Mouse (Mus musculus) stomach, embryonic 14.5 days (tissue): Measurements from ENCODE around the gene Skap1. TPM values are rescaled to one million over a fixed set of nuclear protein-coding genes. Genes with fewer than 3 reads are reported as not detected.

Source experiments
- ATAC-seq: fragments of 200-750 bp; cut with Nextera tagmentation; 2 replicates; pipeline ENCODE4 v1.8.0; 2017; ENCODE audit warnings: low read depth, moderate TSS enrichment; ENCODE audit not compliant: insufficient number of reproducible peaks, insufficient read depth, low FRiP score
- H3K27ac ChIP-seq: fragments of 300-500 bp; sonication (generic); 2 replicates; pipeline ENCODE4 v1.5.1; 2014; ENCODE audit warnings: mild to moderate bottlenecking, low read length, moderate library complexity, mixed read lengths
- H3K27me3 ChIP-seq: fragments of 300-500 bp; sonication (generic); 2 replicates; pipeline ENCODE4 v1.6.1; 2014; ENCODE audit warnings: low read length, control low read depth, mixed read lengths; ENCODE audit not compliant: control insufficient read depth, insufficient read depth
- H3K36me3 ChIP-seq: fragments of 300-500 bp; sonication (generic); 2 replicates; pipeline ENCODE4 v1.6.1; 2014; ENCODE audit warnings: mild to moderate bottlenecking, control low read depth, low read length, moderate library complexity, mixed read lengths; ENCODE audit not compliant: control insufficient read depth, insufficient read depth
- H3K4me1 ChIP-seq: fragments of 300-500 bp; sonication (generic); 2 replicates; pipeline ENCODE4 v1.6.1; 2014; ENCODE audit warnings: low read length, control low read depth, mixed read lengths; ENCODE audit not compliant: control insufficient read depth, insufficient read depth
- H3K4me2 ChIP-seq: fragments of 300-500 bp; sonication (generic); replicated peaks from 2 replicates; pipeline ENCODE4 v1.6.1; 2014; ENCODE audit warnings: low read depth, low read length, control low read depth
- H3K4me3 ChIP-seq: fragments of 300-500 bp; sonication (generic); 2 replicates; pipeline ENCODE4 v1.5.1; 2014; ENCODE audit warnings: low read depth, low read length, control low read depth
- H3K9ac ChIP-seq: fragments of 300-500 bp; sonication (generic); replicated peaks from 2 replicates; pipeline ENCODE4 v1.6.1; 2014; ENCODE audit warnings: low read depth, mild to moderate bottlenecking, control low read depth, low read length, moderate library complexity, mixed read lengths
- H3K9me3 ChIP-seq: fragments of 300-500 bp; sonication (generic); 2 replicates; pipeline ENCODE4 v1.6.1; 2016; ENCODE audit warnings: low read depth, low read length, control low read depth; ENCODE audit not compliant: control insufficient read depth
- WGBS: fragments of 180-500 bp; shearing (Covaris S2); extraction: QIAGEN DNeasy Blood & Tissue Kit; methylation state at CpG from one replicate; pipeline ENCODE4 v1.1.7; 2014; 5-methylcytosine and 5-hydroxymethylcytosine counted together
- polyA plus RNA-seq: library from polyadenylated mRNA; unstranded; fragments of >200 nt; fragmentation: Nextera tagmentation; extraction: Ambion mirVana; gene quantifications from 2 replicates; pipeline ENCODE4 v1.2.1, GENCODE M21; 2014

The Skap1 gene
- polyA plus RNA-seq, 1 experiment from 2014 or later = 0.82 TPM

DNA sequence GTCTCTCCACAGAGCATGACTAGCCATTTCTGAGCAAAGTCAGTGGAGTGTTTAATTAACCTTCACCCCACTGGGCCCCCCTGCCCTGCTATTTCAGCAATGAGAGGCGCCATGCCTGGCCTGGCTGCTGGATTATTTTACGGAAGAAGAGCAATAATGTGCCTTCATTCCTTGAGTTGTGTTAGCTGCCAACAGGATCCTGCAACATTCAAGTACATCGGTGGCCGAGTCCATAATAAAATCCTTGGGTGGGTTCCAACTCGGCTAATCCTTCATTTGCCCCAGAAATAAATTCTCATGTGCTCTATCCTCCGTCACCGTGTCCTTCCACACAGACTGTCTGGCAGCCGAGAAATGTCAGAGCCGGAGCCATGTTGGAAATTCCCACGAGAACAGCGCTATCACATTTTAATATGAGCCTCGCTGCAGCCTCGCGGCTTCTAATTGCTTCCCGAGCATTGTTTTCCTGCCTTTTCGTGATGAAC is 61.8 kb downstream of the Skap1 start:
- H3K4me3 ChIP-seq = no peak overlapping the region
- no peaks in the 10 kb centered on the region for H3K9me3 ChIP-seq
- peak overlapping the region; percentile 23; the same call in 1 of the 2 replicates for H3K27ac ChIP-seq
- H3K9ac ChIP-seq = no peak overlapping the region
- no peak for ATAC-seq
- no peaks in the 10 kb centered on the region for H3K27me3 ChIP-seq
- H3K4me2 ChIP-seq = peak overlapping the region; percentile 20; the same call in 1 of the 2 replicates
- WGBS = 67% methylated on average over 16 of the region's 16 CpGs
- H3K36me3 ChIP-seq = no peaks in the 10 kb centered on the region
- H3K4me1 ChIP-seq = no peaks in the 10 kb centered on the region

- Histone ChIP-seq H3K4me2 (peak overlapping the region; percentile 8; the same call in 1 of the 2 replicates), H3K9me3 (no peaks in the 10 kb centered on the region), H3K27ac (peak overlapping the region; percentile 28; the same call in 1 of the 2 replicates), H3K36me3 (no peaks in the 10 kb centered on the region), H3K9ac (no peak overlapping the region), H3K27me3 (no peaks in the 10 kb centered on the region), H3K4me3 (no peak overlapping the region), H3K4me1 (no peaks in the 10 kb centered on the region)
- ATAC-seq = peak; percentile 61; the same call in 1 of the 2 replicates
- WGBS = 30% methylated on average over 13 of the region's 13 CpGs
These were observed 67.5 kb downstream of the Skap1 start for GRCm38 (mm10) chr11:96531757-96532433.

GRCm38 (mm10) chr11:96534531-96534930 is 70.1 kb downstream of the Skap1 start:
- 73% methylated on average over 2 of the region's 2 CpGs for WGBS
- H3K27me3 ChIP-seq = no peaks in the 10 kb centered on the region
- H3K9ac ChIP-seq = no peak overlapping the region
- H3K27ac ChIP-seq = no peak overlapping the region
- no peak overlapping the region for H3K4me3 ChIP-seq
- no peaks in the 10 kb centered on the region for H3K36me3 ChIP-seq
- H3K4me2 ChIP-seq = no peak overlapping the region
- ATAC-seq = no peak
- no peaks in the 10 kb centered on the region for H3K4me1 ChIP-seq
- H3K9me3 ChIP-seq = no peaks in the 10 kb centered on the region

DNA sequence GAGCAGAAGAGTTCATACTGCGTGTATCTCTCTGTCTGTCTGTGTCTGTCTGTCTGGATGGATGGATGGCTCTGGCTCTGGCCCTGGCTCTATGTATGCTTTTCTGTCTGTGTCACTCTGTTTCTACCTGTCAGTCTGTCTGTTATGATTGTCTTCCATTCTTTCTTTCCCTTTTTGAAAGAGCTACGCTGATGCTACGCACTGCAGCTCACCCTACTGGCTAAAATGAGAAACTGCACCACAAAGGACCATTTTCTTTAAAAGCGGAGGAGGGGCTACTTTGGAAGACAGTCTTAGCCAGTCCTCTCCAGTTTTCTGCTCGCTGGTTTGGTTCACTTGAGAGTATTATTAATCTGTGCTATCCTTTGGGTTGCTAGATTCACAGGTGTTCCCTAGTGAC is 71.8 kb downstream of the Skap1 start:
- no peak overlapping the region for H3K4me2 ChIP-seq
- H3K4me3 ChIP-seq = no peak overlapping the region
- no peak overlapping the region for H3K27ac ChIP-seq
- H3K4me1 ChIP-seq = no peaks in the 10 kb centered on the region
- WGBS = 16% methylated on average over 5 of the region's 5 CpGs
- ATAC-seq = no peak; the same call in 1 of the 2 replicates
- H3K27me3 ChIP-seq = no peaks in the 10 kb centered on the region
- H3K9ac ChIP-seq = no peak overlapping the region
- H3K36me3 ChIP-seq = no peaks in the 10 kb centered on the region
- no peaks in the 10 kb centered on the region for H3K9me3 ChIP-seq

DNA sequence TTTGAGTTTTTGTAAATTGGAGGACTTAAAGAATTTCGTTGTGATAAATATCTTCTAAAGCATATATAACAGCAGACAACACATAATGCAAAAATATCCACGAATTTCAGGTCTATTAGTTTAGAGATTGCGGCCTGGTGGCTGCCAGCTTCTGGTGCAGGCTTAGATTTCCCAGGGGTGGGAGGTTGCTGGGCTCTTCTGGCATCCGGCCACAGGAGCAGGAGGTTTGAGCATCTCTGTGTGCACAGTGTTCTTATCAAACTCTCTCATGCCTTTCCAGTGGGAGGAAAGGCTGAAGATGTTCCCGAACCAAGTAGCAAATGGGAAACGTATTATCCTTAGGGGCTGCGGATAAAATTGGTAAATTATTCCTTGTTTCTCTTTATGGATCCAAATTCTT is 77.6 kb downstream of the Skap1 start:
- WGBS = 69% methylated on average over 7 of the region's 7 CpGs
- Histone ChIP-seq H3K27ac (no peak overlapping the region), H3K9me3 (no peaks in the 10 kb centered on the region), H3K27me3 (no peaks in the 10 kb centered on the region), H3K4me1 (no peaks in the 10 kb centered on the region), H3K4me2 (no peak overlapping the region), H3K9ac (no peak overlapping the region), H3K4me3 (no peak overlapping the region), H3K36me3 (no peaks in the 10 kb centered on the region)
- no peak for ATAC-seq

DNA sequence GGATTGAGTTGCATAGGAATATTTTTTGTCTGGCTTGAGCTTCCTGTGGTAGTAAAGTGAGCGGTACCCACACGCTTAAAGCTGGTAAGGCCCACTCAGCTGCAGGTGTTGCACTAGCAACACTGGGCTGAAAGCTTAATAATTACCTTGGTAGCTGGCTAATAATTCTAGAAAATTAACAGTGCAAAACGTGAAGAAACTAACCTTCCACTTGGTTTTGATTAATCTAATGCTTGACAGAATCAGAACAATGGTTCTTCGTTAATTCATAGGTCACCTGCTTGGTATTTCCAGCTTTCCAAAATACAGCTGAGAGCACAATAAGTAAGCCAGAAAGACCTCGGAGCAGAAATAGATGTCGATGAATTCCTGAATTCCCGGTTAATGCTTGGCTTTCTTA is 78.2 kb downstream of the Skap1 start:
- 65% methylated on average over 7 of the region's 7 CpGs for WGBS
- ATAC-seq = no peak
- Histone ChIP-seq H3K4me3 (no peak overlapping the region), H3K9me3 (no peaks in the 10 kb centered on the region), H3K27me3 (no peaks in the 10 kb centered on the region), H3K27ac (no peak overlapping the region), H3K36me3 (no peaks in the 10 kb centered on the region), H3K9ac (no peak overlapping the region), H3K4me2 (no peak overlapping the region), H3K4me1 (no peaks in the 10 kb centered on the region)

GRCm38 (mm10) chr11:96546428-96546827 is 82.0 kb downstream of the Skap1 start:
- no peaks in the 10 kb centered on the region for H3K27me3 ChIP-seq
- H3K27ac ChIP-seq = no peak overlapping the region
- ATAC-seq = no peak
- H3K36me3 ChIP-seq = no peaks in the 10 kb centered on the region
- H3K9me3 ChIP-seq = no peaks in the 10 kb centered on the region
- no peak overlapping the region for H3K9ac ChIP-seq
- H3K4me2 ChIP-seq = no peak overlapping the region
- WGBS = 55% methylated on average over 8 of the region's 8 CpGs
- 0 out of 2 replicates have a peak, but pooled peaks cover 5% of the 10 kb centered on the region for H3K4me1 ChIP-seq
- no peak overlapping the region for H3K4me3 ChIP-seq

- WGBS = 68% methylated on average over 9 of the region's 9 CpGs
- H3K36me3 ChIP-seq = no peaks in the 10 kb centered on the region
- no peak overlapping the region for H3K27ac ChIP-seq
- 0 out of 2 replicates have a peak, but pooled peaks cover 8% of the 10 kb centered on the region for H3K4me1 ChIP-seq
- no peaks in the 10 kb centered on the region for H3K9me3 ChIP-seq
- no peak overlapping the region for H3K4me2 ChIP-seq
- no peak overlapping the region for H3K9ac ChIP-seq
- H3K27me3 ChIP-seq = no peaks in the 10 kb centered on the region
- H3K4me3 ChIP-seq = no peak overlapping the region
- ATAC-seq = no peak
These were observed 86.7 kb downstream of the Skap1 start for GRCm38 (mm10) chr11:96550960-96551703.
